8 mouse cellular contexts compared by ENCODE assay signal in the genomic region with DNA sequence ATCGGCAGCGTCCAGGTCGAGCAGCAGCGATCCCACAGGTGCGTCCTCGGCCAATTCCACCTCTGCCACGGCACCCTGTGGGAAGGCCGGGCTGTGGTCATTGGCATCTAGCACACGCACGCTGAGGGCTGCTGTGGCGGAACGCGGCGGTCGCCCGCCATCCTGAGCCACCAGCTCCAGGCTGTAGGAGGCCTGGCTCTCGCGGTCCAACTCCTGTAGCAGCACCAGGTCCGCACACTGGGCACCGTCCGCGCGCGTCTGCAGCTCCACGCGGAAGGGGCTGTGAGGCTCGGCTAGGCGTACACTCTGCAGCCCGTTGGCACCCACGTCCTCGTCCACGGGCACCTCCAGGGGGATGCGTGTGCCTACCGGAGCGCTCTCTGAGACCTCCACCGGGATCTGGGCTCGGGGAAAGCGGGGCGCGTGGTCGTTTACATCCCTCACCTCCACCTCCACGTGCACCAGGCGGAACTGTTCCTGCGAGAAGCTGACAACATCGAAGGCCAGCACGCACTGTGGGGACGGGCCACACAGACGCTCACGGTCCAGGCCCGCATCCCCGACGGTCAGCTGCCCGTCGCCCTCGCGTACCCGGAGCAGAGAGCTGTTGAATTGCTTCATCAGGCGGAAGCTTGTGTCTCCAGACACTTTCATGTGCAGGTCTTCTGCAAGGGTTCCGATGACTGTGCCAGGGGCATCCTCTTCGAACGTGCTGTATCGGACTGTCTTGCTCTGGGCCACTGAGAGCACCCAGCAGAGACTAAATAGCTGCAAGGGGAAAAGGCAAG. TPM values are rescaled to one million over a fixed set of nuclear protein-coding genes. Genes with fewer than 3 reads are reported as not detected.
DNase-seq lines count a peak whose midpoint lies in the region; ATAC-seq lines count a peak whose summit lies in the region.

No protein-coding gene starts in this region.

- DNase-seq in heart, adult 11 months = peak; percentile 86
- DNase-seq in heart, adult 9 months (ENCODE audit: low spot score in 2 of 2) = no peak
- DNase-seq in right cerebral cortex, postnatal 25 days = peak; percentile 32
- DNase-seq in right cerebral cortex, adult 18-20 months = no peak
- no peak for DNase-seq in ovary, adult 18-20 months (ENCODE audit: low spot score)
- DNase-seq in kidney, postnatal 25 days = no peak

- WGBS in intestine, embryonic 16.5 days = 5% methylated on average over 61 of the region's 62 CpGs
- 2% methylated on average over 62 of the region's 62 CpGs for whole genome bisulfite sequencing in neural tube, embryonic 13.5 days

- peak overlapping the region; percentile 82 for H3K4me2 ChIP-seq in intestine, embryonic 16.5 days (ENCODE audit: low read depth, low read length)
- H3K4me2 ChIP-seq in neural tube, embryonic 13.5 days = peak overlapping the region; percentile 75

- H3K9ac ChIP-seq in intestine, embryonic 16.5 days (ENCODE audit: low read depth, low read length) = no peak overlapping the region
- H3K9ac ChIP-seq in neural tube, embryonic 13.5 days = peak overlapping the region; percentile 82

- peak; percentile 37 for ATAC-seq in intestine, embryonic 16.5 days
- ATAC-seq in neural tube, embryonic 13.5 days (ENCODE audit: low read depth) = peak; percentile 41

- H3K27me3 ChIP-seq in intestine, embryonic 16.5 days (replicated peaks; ENCODE audit: control insufficient read depth, insufficient read depth, low read length) = peaks cover 82% of the 10 kb centered on the region
- H3K27me3 ChIP-seq in neural tube, embryonic 13.5 days = peaks cover 66% of the 10 kb centered on the region

- peaks cover 38% of the 10 kb centered on the region for H3K4me1 ChIP-seq in intestine, embryonic 16.5 days (ENCODE audit: control insufficient read depth, insufficient read depth, low read length)
- H3K4me1 ChIP-seq in neural tube, embryonic 13.5 days (replicated peaks) = peaks cover 72% of the 10 kb centered on the region

- no peaks in the 10 kb centered on the region for H3K9me3 ChIP-seq in intestine, embryonic 16.5 days (ENCODE audit: control insufficient read depth, low read length)
- peaks cover 1% of the 10 kb centered on the region; the same call in 1 of the 2 replicates for H3K9me3 ChIP-seq in neural tube, embryonic 13.5 days

- no peaks in the 10 kb centered on the region for H3K36me3 ChIP-seq in intestine, embryonic 16.5 days (ENCODE audit: control insufficient read depth, insufficient read depth, low read length)
- 0 out of 2 replicates have a peak, but pooled peaks cover 7% of the 10 kb centered on the region for H3K36me3 ChIP-seq in neural tube, embryonic 13.5 days

- H3K27ac ChIP-seq in intestine, embryonic 16.5 days (ENCODE audit: low read length) = no peak overlapping the region
- peak overlapping the region; percentile 87 for H3K27ac ChIP-seq in neural tube, embryonic 13.5 days (replicated peaks)

- peak overlapping the region; percentile 45 for H3K4me3 ChIP-seq in intestine, embryonic 16.5 days (ENCODE audit: low read length)
- peak overlapping the region; percentile 66 for H3K4me3 ChIP-seq in neural tube, embryonic 13.5 days

RNA-seq across cellular contexts. Expression of gene Pcdh8, which starts 0.6 kb away (rescaled TPM):
- polyA plus RNA-seq in intestine, embryonic 16.5 days (2015; fragmentation: Nextera tagmentation; extraction: Ambion mirVana) = 0.39 and 1.1 TPM in 2 replicates
- polyA plus RNA-seq in neural tube, embryonic 13.5 days (2015; fragmentation: Nextera tagmentation; extraction: Ambion mirVana) = 31.5 and 33.6 TPM in 2 replicates

Comparison
In these comparisons a context has a peak if more than half of its experiments do, and no peak if none do; other contexts are left out.
1. DNase-seq: peak in heart, adult 11 months (single experiment) and right cerebral cortex, postnatal 25 days (single experiment); none in heart, adult 9 months (0 of 2), right cerebral cortex, adult 18-20 months (single experiment), ovary, adult 18-20 months (single experiment) and kidney, postnatal 25 days (0 of 2).
2. RNA of gene Pcdh8, which starts 0.6 kb away (polyA plus RNA-seq): 31.5 to 33.6 TPM in neural tube, embryonic 13.5 days; 0.39 to 1.1 TPM in intestine, embryonic 16.5 days; every median in the first group is over 10 times any median in the second.